Mouse (Mus musculus): ENCODE measurements at regions not wholly inside any gene's neighbourhood (a gene's known extent, or its start where the extent isn't known, plus 50 kb on each side); places are given as distances from the start of the nearest gene placed in this dataset.

DNA sequence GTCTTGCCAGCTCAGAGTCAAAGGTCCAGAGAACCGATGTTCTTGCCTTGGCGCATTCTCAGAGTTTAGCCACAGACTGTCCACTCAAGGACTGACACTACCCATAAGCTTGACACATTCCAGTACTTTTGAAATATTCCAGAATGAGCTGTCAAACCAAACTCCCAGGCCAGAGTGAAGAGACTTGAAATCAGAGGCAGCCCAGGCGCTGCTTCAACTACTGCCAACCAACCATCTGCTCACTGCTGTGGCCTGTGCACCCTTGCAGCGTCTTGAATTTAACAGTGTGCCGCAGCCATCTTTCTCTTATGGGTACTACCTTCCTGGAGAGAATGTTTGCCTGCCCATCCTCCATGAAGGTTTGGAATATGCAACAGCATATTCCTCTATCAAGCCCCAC is 642.7 kb upstream of the Intu start:
- no peak for DNase-seq (ENCODE audit: extremely low read depth, low read depth, low spot score)
- Histone ChIP-seq H3K79me2 (ENCODE audit: control insufficient read depth, insufficient read depth, low read length) (no peaks in the 10 kb centered on the region), H3K27me3 (ENCODE audit: control insufficient read depth, insufficient read depth, low read length) (no peaks in the 10 kb centered on the region), H3K36me3 (ENCODE audit: control insufficient read depth, insufficient read depth, low read length) (no peaks in the 10 kb centered on the region), H3K27ac (replicated peaks; ENCODE audit: insufficient read depth, low read depth, low read length) (no peak overlapping the region), H3K4me1 (ENCODE audit: control insufficient read depth, insufficient read depth, low read length) (no peaks in the 10 kb centered on the region), H3K4me3 (ENCODE audit: insufficient read depth, low read depth, low read length) (no peak overlapping the region), H3K9ac (ENCODE audit: low read depth, low read length) (no peak overlapping the region)
- TF ChIP-seq POLR2A (IDR thresholded peaks at IDR 0.05; ENCODE audit: extremely low read depth, insufficient read depth, low read length) = no peak
- TF ChIP-seq CTCF (IDR thresholded peaks at IDR 0.05; ENCODE audit: low read depth, low read length) = no peak
- whole genome bisulfite sequencing = 88% methylated on average over 5 of the region's 5 CpGs

- Histone ChIP-seq H3K79me2 (ENCODE audit: control insufficient read depth, insufficient read depth, low read length) (no peaks in the 10 kb centered on the region), H3K4me1 (ENCODE audit: control insufficient read depth, insufficient read depth, low read length) (no peaks in the 10 kb centered on the region), H3K4me3 (ENCODE audit: insufficient read depth, low read depth, low read length) (no peak overlapping the region), H3K36me3 (ENCODE audit: control insufficient read depth, insufficient read depth, low read length) (no peaks in the 10 kb centered on the region), H3K9ac (ENCODE audit: low read depth, low read length) (no peak overlapping the region), H3K27me3 (ENCODE audit: control insufficient read depth, insufficient read depth, low read length) (no peaks in the 10 kb centered on the region), H3K27ac (replicated peaks; ENCODE audit: insufficient read depth, low read depth, low read length) (no peak overlapping the region)
- DNase-seq (ENCODE audit: extremely low read depth, low read depth, low spot score) = no peak
- TF ChIP-seq POLR2A (IDR thresholded peaks at IDR 0.05; ENCODE audit: extremely low read depth, insufficient read depth, low read length) (no peak), CTCF (IDR thresholded peaks at IDR 0.05; ENCODE audit: low read depth, low read length) (no peak)
- WGBS = 95% methylated on average over 2 of the region's 2 CpGs
These were observed 641.9 kb upstream of the Intu start for GRCm38 (mm10) chr3:39889222-39889621.

GRCm38 (mm10) chr3:39898961-39899360 is 632.1 kb upstream of the Intu start:
- H3K27ac ChIP-seq (replicated peaks; ENCODE audit: insufficient read depth, low read depth, low read length) = no peak overlapping the region
- no peaks in the 10 kb centered on the region for H3K27me3 ChIP-seq (ENCODE audit: control insufficient read depth, insufficient read depth, low read length)
- TF ChIP-seq POLR2A (IDR thresholded peaks at IDR 0.05; ENCODE audit: extremely low read depth, insufficient read depth, low read length) (no peak), CTCF (IDR thresholded peaks at IDR 0.05; ENCODE audit: low read depth, low read length) (no peak)
- DNase-seq (ENCODE audit: extremely low read depth, low read depth, low spot score) = peak; percentile 22
- H3K4me3 ChIP-seq (ENCODE audit: insufficient read depth, low read depth, low read length) = no peak overlapping the region
- H3K4me1 ChIP-seq (ENCODE audit: control insufficient read depth, insufficient read depth, low read length) = no peaks in the 10 kb centered on the region; the same call in 1 of the 2 replicates
- H3K36me3 ChIP-seq (ENCODE audit: control insufficient read depth, insufficient read depth, low read length) = no peaks in the 10 kb centered on the region
- 70% methylated on average over 5 of the region's 5 CpGs for WGBS
- no peaks in the 10 kb centered on the region for H3K79me2 ChIP-seq (ENCODE audit: control insufficient read depth, insufficient read depth, low read length)
- no peak overlapping the region for H3K9ac ChIP-seq (ENCODE audit: low read depth, low read length)

- peak; percentile 7 for DNase-seq (ENCODE audit: extremely low read depth, low read depth, low spot score)
- H3K27me3 ChIP-seq (ENCODE audit: control insufficient read depth, insufficient read depth, low read length) = no peaks in the 10 kb centered on the region
- H3K36me3 ChIP-seq (ENCODE audit: control insufficient read depth, insufficient read depth, low read length) = no peaks in the 10 kb centered on the region
- H3K9ac ChIP-seq (ENCODE audit: low read depth, low read length) = no peak overlapping the region
- no peak for TF ChIP-seq CTCF (IDR thresholded peaks at IDR 0.05; ENCODE audit: low read depth, low read length)
- no peak for TF ChIP-seq POLR2A (IDR thresholded peaks at IDR 0.05; ENCODE audit: extremely low read depth, insufficient read depth, low read length)
- H3K4me3 ChIP-seq (ENCODE audit: insufficient read depth, low read depth, low read length) = no peak overlapping the region
- H3K27ac ChIP-seq (replicated peaks; ENCODE audit: insufficient read depth, low read depth, low read length) = no peak overlapping the region
- no peaks in the 10 kb centered on the region; the same call in 1 of the 2 replicates for H3K4me1 ChIP-seq (ENCODE audit: control insufficient read depth, insufficient read depth, low read length)
- 61% methylated on average over 2 of the region's 2 CpGs for WGBS
- H3K79me2 ChIP-seq (ENCODE audit: control insufficient read depth, insufficient read depth, low read length) = no peaks in the 10 kb centered on the region
These were observed 630.9 kb upstream of the Intu start for GRCm38 (mm10) chr3:39900207-39900606.

DNA sequence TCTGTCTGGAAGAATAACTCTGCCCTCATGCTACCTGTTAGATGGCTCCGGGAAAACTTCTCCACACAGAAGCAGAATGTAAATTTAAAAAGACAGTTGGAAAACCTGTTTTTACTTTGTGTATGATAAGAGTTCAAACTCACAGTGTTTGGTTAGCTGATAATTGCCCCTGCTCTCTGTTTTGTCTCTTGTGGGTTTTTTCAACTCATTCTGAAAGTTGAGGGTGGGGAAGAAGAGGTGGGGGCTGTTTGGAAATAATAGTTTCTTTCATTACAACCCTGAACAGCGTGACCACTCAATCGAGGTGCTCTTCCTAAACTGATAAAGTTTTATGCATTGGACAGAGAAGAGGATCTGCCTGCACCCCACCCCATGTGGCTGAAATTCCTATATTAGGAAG is 626.7 kb upstream of the Intu start:
- no peaks in the 10 kb centered on the region; the same call in 1 of the 2 replicates for H3K4me1 ChIP-seq (ENCODE audit: control insufficient read depth, insufficient read depth, low read length)
- H3K36me3 ChIP-seq (ENCODE audit: control insufficient read depth, insufficient read depth, low read length) = no peaks in the 10 kb centered on the region
- H3K9ac ChIP-seq (ENCODE audit: low read depth, low read length) = no peak overlapping the region
- no peak for TF ChIP-seq POLR2A (IDR thresholded peaks at IDR 0.05; ENCODE audit: extremely low read depth, insufficient read depth, low read length)
- TF ChIP-seq CTCF (IDR thresholded peaks at IDR 0.05; ENCODE audit: low read depth, low read length) = no peak
- no peaks in the 10 kb centered on the region for H3K79me2 ChIP-seq (ENCODE audit: control insufficient read depth, insufficient read depth, low read length)
- WGBS = 55% methylated on average over 3 of the region's 3 CpGs
- DNase-seq (ENCODE audit: extremely low read depth, low read depth, low spot score) = no peak
- H3K27ac ChIP-seq (replicated peaks; ENCODE audit: insufficient read depth, low read depth, low read length) = no peak overlapping the region
- no peaks in the 10 kb centered on the region for H3K27me3 ChIP-seq (ENCODE audit: control insufficient read depth, insufficient read depth, low read length)
- H3K4me3 ChIP-seq (ENCODE audit: insufficient read depth, low read depth, low read length) = no peak overlapping the region

GRCm38 (mm10) chr3:39908676-39909362 is 622.3 kb upstream of the Intu start:
- H3K4me1 ChIP-seq (ENCODE audit: control insufficient read depth, insufficient read depth, low read length) = no peaks in the 10 kb centered on the region
- H3K36me3 ChIP-seq (ENCODE audit: control insufficient read depth, insufficient read depth, low read length) = no peaks in the 10 kb centered on the region
- no peak for DNase-seq (ENCODE audit: extremely low read depth, low read depth, low spot score)
- H3K27ac ChIP-seq (replicated peaks; ENCODE audit: insufficient read depth, low read depth, low read length) = no peak overlapping the region
- H3K4me3 ChIP-seq (ENCODE audit: insufficient read depth, low read depth, low read length) = no peak overlapping the region
- H3K9ac ChIP-seq (ENCODE audit: low read depth, low read length) = no peak overlapping the region
- H3K27me3 ChIP-seq (ENCODE audit: control insufficient read depth, insufficient read depth, low read length) = no peaks in the 10 kb centered on the region
- WGBS = 89% methylated on average over 4 of the region's 4 CpGs
- TF ChIP-seq CTCF (IDR thresholded peaks at IDR 0.05; ENCODE audit: low read depth, low read length) (no peak), POLR2A (IDR thresholded peaks at IDR 0.05; ENCODE audit: extremely low read depth, insufficient read depth, low read length) (no peak)
- H3K79me2 ChIP-seq (ENCODE audit: control insufficient read depth, insufficient read depth, low read length) = no peaks in the 10 kb centered on the region

Data from liver, adult 2 months (tissue).